Mouse (Mus musculus): ENCODE data around the gene 6430531B16Rik. TPM values are rescaled to one million over a fixed set of nuclear protein-coding genes. Genes with fewer than 3 reads are reported as not detected.

The 6430531B16Rik gene
- polyA plus RNA-seq, 1 experiment from 2014 or later = 0.31 TPM

DNA sequence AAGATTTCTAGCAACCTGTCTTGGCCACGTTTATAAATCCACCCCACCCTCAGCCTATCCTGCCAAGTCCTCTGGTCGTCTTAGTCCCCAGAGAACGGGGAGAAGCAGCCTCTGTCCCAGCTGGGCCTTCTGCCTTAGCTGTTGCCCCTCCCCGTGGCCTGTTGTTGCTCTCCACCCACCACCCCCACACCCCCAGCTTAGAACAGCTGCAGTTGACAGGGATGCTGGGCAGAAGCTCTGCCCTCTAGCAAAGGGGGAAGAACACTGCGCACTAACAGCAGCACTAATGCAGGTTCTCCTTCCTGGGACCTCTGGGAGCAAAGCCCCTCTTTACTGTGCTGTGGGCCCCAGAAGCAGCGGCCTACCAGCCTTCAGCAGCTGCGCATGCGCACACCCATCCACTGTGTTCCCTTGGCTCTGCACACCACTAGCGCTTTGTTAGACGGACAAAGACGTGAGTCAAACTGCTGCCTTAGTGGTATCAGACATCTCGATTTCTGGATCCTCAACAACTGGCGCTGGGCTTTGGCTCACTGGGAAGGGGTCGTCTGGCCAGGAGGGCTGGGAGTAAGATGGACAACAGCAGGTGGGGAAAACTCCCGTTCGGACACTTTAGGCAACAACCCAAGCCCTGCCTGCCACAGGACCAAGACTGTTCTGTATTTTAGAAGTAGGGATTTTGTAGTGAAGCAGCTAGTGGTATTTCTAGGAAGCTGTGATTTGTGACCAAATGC, 37.9 kb downstream of the 6430531B16Rik start:
- ATAC-seq (ENCODE audit: insufficient number of reproducible peaks, low FRiP score, low TSS enrichment, low read depth) (no peak), DNase-seq (ENCODE audit: low spot score) (no peak)
- Histone ChIP-seq H3K27me3 (ENCODE audit: control insufficient read depth, insufficient read depth, low read length) (peaks cover 38% of the 10 kb centered on the region), H3K9ac (ENCODE audit: low read length) (no peak overlapping the region), H3K9me3 (ENCODE audit: control insufficient read depth, low read length) (no peaks in the 10 kb centered on the region), H3K4me3 (ENCODE audit: low read depth, low read length) (no peak overlapping the region), H3K27ac (replicated peaks; ENCODE audit: low read depth, low read length) (no peak overlapping the region), H3K36me3 (ENCODE audit: control insufficient read depth, insufficient read depth, low read length) (no peaks in the 10 kb centered on the region), H3K4me1 (ENCODE audit: control insufficient read depth, insufficient read depth, low read length) (0 out of 2 replicates have a peak, but pooled peaks cover 2% of the 10 kb centered on the region), H3K4me2 (ENCODE audit: low read depth, severe bottlenecking) (no peak overlapping the region)
- 61% methylated on average over 16 of the region's 16 CpGs for WGBS

GRCm38 (mm10) chr7:139937810-139938209, 40.7 kb downstream of the 6430531B16Rik start:
- Histone ChIP-seq H3K9me3 (ENCODE audit: control insufficient read depth, low read length) (no peaks in the 10 kb centered on the region), H3K27me3 (ENCODE audit: control insufficient read depth, insufficient read depth, low read length) (peaks cover 9% of the 10 kb centered on the region), H3K9ac (ENCODE audit: low read length) (no peak overlapping the region), H3K4me3 (ENCODE audit: low read depth, low read length) (no peak overlapping the region), H3K4me2 (ENCODE audit: low read depth, severe bottlenecking) (no peak overlapping the region), H3K27ac (replicated peaks; ENCODE audit: low read depth, low read length) (no peak overlapping the region), H3K4me1 (ENCODE audit: control insufficient read depth, insufficient read depth, low read length) (no peaks in the 10 kb centered on the region), H3K36me3 (ENCODE audit: control insufficient read depth, insufficient read depth, low read length) (no peaks in the 10 kb centered on the region)
- ATAC-seq (ENCODE audit: insufficient number of reproducible peaks, low FRiP score, low TSS enrichment, low read depth) = no peak
- WGBS = 57% methylated on average over 5 of the region's 5 CpGs
- DNase-seq (ENCODE audit: low spot score) = no peak

DNA sequence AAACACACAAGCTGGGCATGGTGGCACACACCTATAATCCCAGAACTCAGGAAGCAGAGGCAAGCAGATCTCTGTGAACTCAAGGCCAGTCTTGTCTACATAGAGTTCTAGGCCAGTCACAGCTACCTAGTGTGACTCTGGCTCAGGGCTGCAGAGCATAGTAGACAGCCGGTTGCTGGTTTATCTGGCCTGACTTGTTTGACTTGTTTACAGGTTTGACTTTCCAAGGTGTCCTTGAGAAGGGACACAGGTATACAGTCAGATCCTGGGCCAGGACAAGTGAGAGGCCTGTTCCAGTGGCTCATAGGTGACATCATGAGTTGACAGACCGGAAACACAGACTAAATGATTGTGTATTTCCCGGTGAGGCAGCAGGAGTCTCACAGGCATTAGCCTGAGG, 41.4 kb downstream of the 6430531B16Rik start:
- Histone ChIP-seq H3K9me3 (ENCODE audit: control insufficient read depth, low read length) (no peaks in the 10 kb centered on the region), H3K4me2 (ENCODE audit: low read depth, severe bottlenecking) (no peak overlapping the region), H3K9ac (ENCODE audit: low read length) (no peak overlapping the region), H3K4me1 (ENCODE audit: control insufficient read depth, insufficient read depth, low read length) (no peaks in the 10 kb centered on the region), H3K27me3 (ENCODE audit: control insufficient read depth, insufficient read depth, low read length) (peaks cover 3% of the 10 kb centered on the region), H3K27ac (replicated peaks; ENCODE audit: low read depth, low read length) (no peak overlapping the region), H3K4me3 (ENCODE audit: low read depth, low read length) (no peak overlapping the region), H3K36me3 (ENCODE audit: control insufficient read depth, insufficient read depth, low read length) (no peaks in the 10 kb centered on the region)
- ATAC-seq (ENCODE audit: insufficient number of reproducible peaks, low FRiP score, low TSS enrichment, low read depth) (no peak), DNase-seq (ENCODE audit: low spot score) (no peak)
- WGBS = 80% methylated on average over 3 of the region's 3 CpGs

- H3K27ac ChIP-seq (replicated peaks; ENCODE audit: low read depth, low read length) = no peak overlapping the region
- no peaks in the 10 kb centered on the region for H3K4me1 ChIP-seq (ENCODE audit: control insufficient read depth, insufficient read depth, low read length)
- DNase-seq (ENCODE audit: low spot score) (no peak), ATAC-seq (ENCODE audit: insufficient number of reproducible peaks, low FRiP score, low TSS enrichment, low read depth) (no peak)
- no peak overlapping the region for H3K4me3 ChIP-seq (ENCODE audit: low read depth, low read length)
- H3K27me3 ChIP-seq (ENCODE audit: control insufficient read depth, insufficient read depth, low read length) = no peaks in the 10 kb centered on the region; the same call in 1 of the 2 replicates
- 85% methylated on average over 10 of the region's 10 CpGs for WGBS
- H3K4me2 ChIP-seq (ENCODE audit: low read depth, severe bottlenecking) = no peak overlapping the region
- no peaks in the 10 kb centered on the region for H3K9me3 ChIP-seq (ENCODE audit: control insufficient read depth, low read length)
- H3K9ac ChIP-seq (ENCODE audit: low read length) = no peak overlapping the region
- H3K36me3 ChIP-seq (ENCODE audit: control insufficient read depth, insufficient read depth, low read length) = no peaks in the 10 kb centered on the region
These were observed 41.9 kb downstream of the 6430531B16Rik start for GRCm38 (mm10) chr7:139936705-139937104.

GRCm38 (mm10) chr7:139930732-139931131, 47.8 kb downstream of the 6430531B16Rik start:
- no peaks in the 10 kb centered on the region for H3K9me3 ChIP-seq (ENCODE audit: control insufficient read depth, low read length)
- ATAC-seq (ENCODE audit: insufficient number of reproducible peaks, low FRiP score, low TSS enrichment, low read depth) (no peak), DNase-seq (ENCODE audit: low spot score) (peak; percentile 75)
- H3K36me3 ChIP-seq (ENCODE audit: control insufficient read depth, insufficient read depth, low read length) = no peaks in the 10 kb centered on the region
- no peaks in the 10 kb centered on the region for H3K27me3 ChIP-seq (ENCODE audit: control insufficient read depth, insufficient read depth, low read length)
- H3K9ac ChIP-seq (ENCODE audit: low read length) = no peak overlapping the region
- H3K4me2 ChIP-seq (ENCODE audit: low read depth, severe bottlenecking) = no peak overlapping the region
- no peak overlapping the region for H3K27ac ChIP-seq (replicated peaks; ENCODE audit: low read depth, low read length)
- H3K4me3 ChIP-seq (ENCODE audit: low read depth, low read length) = no peak overlapping the region
- WGBS = 22% methylated on average over 11 of the region's 11 CpGs
- no peaks in the 10 kb centered on the region for H3K4me1 ChIP-seq (ENCODE audit: control insufficient read depth, insufficient read depth, low read length)

MicroRNA genes within 50 kb of the gene (microRNA counts, 519-probe panel; counts per million panel counts)
- not detected for microRNA mmu-miR-202-3p
- microRNA mmu-miR-202-5p = 1,612 counts per million, percentile 10 among the panel's probes with 10 or more counts

Small RNA genes within 50 kb of the gene (microRNA-seq; reads per million reads assigned to microRNA genes)
- not detected for gene Mir202
- not detected for gene Mir7062
- not detected for gene mmu-mir-7686

Other genes starting within 250 kb of the 6430531B16Rik start
- gene Adgra1, start 144.6 kb downstream of the 6430531B16Rik start, polyA plus RNA-seq (2014; fragmentation: Nextera tagmentation; extraction: Ambion mirVana) = not detected in 2 replicates
- 0.06 TPM in 1 of 2 replicates, not detected in the other for gene Kndc1, start 84.1 kb downstream of the 6430531B16Rik start, polyA plus RNA-seq (2014; fragmentation: Nextera tagmentation; extraction: Ambion mirVana)
- 0.35 TPM in 1 of 2 replicates, not detected in the other for gene Utf1, start 35.0 kb downstream of the 6430531B16Rik start, polyA plus RNA-seq (2014; fragmentation: Nextera tagmentation; extraction: Ambion mirVana)
- gene Adam8, start 13.8 kb upstream of the 6430531B16Rik start, polyA plus RNA-seq (2014; fragmentation: Nextera tagmentation; extraction: Ambion mirVana) = 1.9 and 2.1 TPM in 2 replicates
- gene Zfp511, start 57.6 kb upstream of the 6430531B16Rik start, polyA plus RNA-seq (2014; fragmentation: Nextera tagmentation; extraction: Ambion mirVana) = 42.1 and 45.0 TPM in 2 replicates
- gene Tubgcp2, start 57.9 kb upstream of the 6430531B16Rik start, polyA plus RNA-seq (2014; fragmentation: Nextera tagmentation; extraction: Ambion mirVana) = 75.8 and 82.1 TPM in 2 replicates
- gene Msx3, start 70.3 kb upstream of the 6430531B16Rik start, polyA plus RNA-seq (2014; fragmentation: Nextera tagmentation; extraction: Ambion mirVana) = 0.14 TPM in 1 of 2 replicates, not detected in the other
- 1.6 and 2.0 TPM in 2 replicates for gene Caly, start 103.8 kb upstream of the 6430531B16Rik start, polyA plus RNA-seq (2014; fragmentation: Nextera tagmentation; extraction: Ambion mirVana)
- not detected in 2 replicates for gene Prap1, start 114.6 kb upstream of the 6430531B16Rik start, polyA plus RNA-seq (2014; fragmentation: Nextera tagmentation; extraction: Ambion mirVana)
- gene Fuom, start 123.7 kb upstream of the 6430531B16Rik start, polyA plus RNA-seq (2014; fragmentation: Nextera tagmentation; extraction: Ambion mirVana) = 16.6 and 17.4 TPM in 2 replicates
- gene Paox, start 137.0 kb upstream of the 6430531B16Rik start, polyA plus RNA-seq (2014; fragmentation: Nextera tagmentation; extraction: Ambion mirVana) = 18.2 and 20.0 TPM in 2 replicates
- 188 and 195 TPM in 2 replicates for gene Echs1, start 137.7 kb upstream of the 6430531B16Rik start, polyA plus RNA-seq (2014; fragmentation: Nextera tagmentation; extraction: Ambion mirVana)
- gene Mtg1, start 158.8 kb upstream of the 6430531B16Rik start, polyA plus RNA-seq (2014; fragmentation: Nextera tagmentation; extraction: Ambion mirVana) = 22.0 and 22.4 TPM in 2 replicates
- not detected in 2 replicates for gene Sprn, start 176.1 kb upstream of the 6430531B16Rik start, polyA plus RNA-seq (2014; fragmentation: Nextera tagmentation; extraction: Ambion mirVana)
- not detected in 2 replicates for gene Olfr522, start 186.0 kb upstream of the 6430531B16Rik start, polyA plus RNA-seq (2014; fragmentation: Nextera tagmentation; extraction: Ambion mirVana)
- not detected in 2 replicates for gene Olfr523, start 194.5 kb upstream of the 6430531B16Rik start, polyA plus RNA-seq (2014; fragmentation: Nextera tagmentation; extraction: Ambion mirVana)
- not detected in 2 replicates for gene Olfr524, start 227.2 kb upstream of the 6430531B16Rik start, polyA plus RNA-seq (2014; fragmentation: Nextera tagmentation; extraction: Ambion mirVana)
- gene Cd163l1, start 239.5 kb upstream of the 6430531B16Rik start, polyA plus RNA-seq (2014; fragmentation: Nextera tagmentation; extraction: Ambion mirVana) = not detected in 2 replicates

All from limb, embryonic 11.5 days (tissue).